Mouse (Mus musculus) midbrain, embryonic 11.5 days (tissue): ENCODE results near the gene Nek5. TPM values are rescaled to one million over a fixed set of nuclear protein-coding genes. Genes with fewer than 3 reads are reported as not detected.
A peak's percentile ranks its signal among the peaks of the same experiment; 100 is the strongest.

Source experiments
- ATAC-seq: fragments of 200-750 bp; cut with Nextera tagmentation; 2 replicates; pipeline ENCODE4 v1.8.0; 2017; ENCODE audit warnings: moderate TSS enrichment, moderate library complexity; ENCODE audit not compliant: low FRiP score
- DNase-seq: peaks from one replicate; pipeline ENCODE4 v3.0.0; 2015; ENCODE audit warnings: low spot score; ENCODE audit errors: missing footprints
- H3K27ac ChIP-seq: fragments of 300-500 bp; sonication (generic); 2 replicates; pipeline ENCODE4 v1.5.1; 2014; ENCODE audit warnings: low read depth, low read length
- H3K27me3 ChIP-seq: fragments of 300-500 bp; sonication (generic); 2 replicates; pipeline ENCODE4 v1.6.1; 2014; ENCODE audit warnings: mild to moderate bottlenecking, low read length, moderate library complexity, mixed read lengths; ENCODE audit not compliant: control insufficient read depth, insufficient read depth
- H3K36me3 ChIP-seq: fragments of 300-500 bp; sonication (generic); 2 replicates; pipeline ENCODE4 v1.6.1; 2014; ENCODE audit warnings: mild to moderate bottlenecking, low read length, moderate library complexity, mixed read lengths; ENCODE audit not compliant: control insufficient read depth, insufficient read depth
- H3K4me1 ChIP-seq: fragments of 300-500 bp; sonication (generic); 2 replicates; pipeline ENCODE4 v1.6.1; 2014; ENCODE audit warnings: low read length; ENCODE audit not compliant: control insufficient read depth, insufficient read depth
- H3K4me2 ChIP-seq: fragments of 300-500 bp; sonication (generic); 2 replicates; pipeline ENCODE4 v1.6.1; 2014; ENCODE audit warnings: mild to moderate bottlenecking, moderate library complexity
- H3K4me3 ChIP-seq: fragments of 300-500 bp; sonication (generic); 2 replicates; pipeline ENCODE4 v1.5.1; 2014; ENCODE audit warnings: low read depth, low read length
- H3K9ac ChIP-seq: fragments of 300-500 bp; sonication (generic); 2 replicates; pipeline ENCODE4 v1.6.1; 2014; ENCODE audit warnings: low read length
- H3K9me3 ChIP-seq: fragments of 300-500 bp; sonication (generic); 2 replicates; pipeline ENCODE4 v1.6.1; 2016; ENCODE audit warnings: low read length; ENCODE audit not compliant: control insufficient read depth
- WGBS: fragments of 180-500 bp; shearing (Covaris S2); extraction: QIAGEN DNeasy Blood & Tissue Kit; methylation state at CpG from one replicate; pipeline ENCODE4 v1.1.7; 2014; 5-methylcytosine and 5-hydroxymethylcytosine counted together
- polyA plus RNA-seq: library from polyadenylated mRNA; unstranded; fragments of >200 nt; fragmentation: Nextera tagmentation; extraction: Ambion mirVana; gene quantifications from 2 replicates; pipeline ENCODE4 v1.2.1, GENCODE M21; 2014

Nek5 gene
- polyA plus RNA-seq, 1 experiment from 2014 or later: 0.16 TPM

- Histone ChIP-seq H3K9ac (peak overlapping the region; percentile 76), H3K27me3 (no peaks in the 10 kb centered on the region; the same call in 1 of the 2 replicates), H3K27ac (no peak overlapping the region), H3K9me3 (no peaks in the 10 kb centered on the region), H3K36me3 (0 out of 2 replicates have a peak, but pooled peaks cover 2% of the 10 kb centered on the region), H3K4me1 (peaks cover 2% of the 10 kb centered on the region; the same call in 1 of the 2 replicates), H3K4me3 (peak overlapping the region; percentile 65), H3K4me2 (peak overlapping the region; percentile 87)
- ATAC-seq: no peak
- no peak for DNase-seq
- WGBS: 32% methylated on average over 11 of the region's 11 CpGs
These were observed 65.6 kb downstream of the Nek5 start for GRCm38 (mm10) chr8:22059153-22059738.

GRCm38 (mm10) chr8:22058368-22058767 is 66.5 kb downstream of the Nek5 start:
- no peak overlapping the region for H3K4me2 ChIP-seq
- no peak overlapping the region for H3K27ac ChIP-seq
- 87% methylated on average over 9 of the region's 9 CpGs for WGBS
- H3K9me3 ChIP-seq: no peaks in the 10 kb centered on the region
- H3K27me3 ChIP-seq: no peaks in the 10 kb centered on the region; the same call in 1 of the 2 replicates
- H3K9ac ChIP-seq: no peak overlapping the region
- DNase-seq (no peak), ATAC-seq (no peak)
- H3K4me3 ChIP-seq: no peak overlapping the region
- no peaks in the 10 kb centered on the region for H3K36me3 ChIP-seq
- peaks cover 2% of the 10 kb centered on the region; the same call in 1 of the 2 replicates for H3K4me1 ChIP-seq

GRCm38 (mm10) chr8:22056850-22057249 is 68.0 kb downstream of the Nek5 start:
- Histone ChIP-seq H3K4me2 (no peak overlapping the region), H3K9me3 (no peaks in the 10 kb centered on the region), H3K4me3 (no peak overlapping the region), H3K9ac (no peak overlapping the region), H3K4me1 (peaks cover 2% of the 10 kb centered on the region; the same call in 1 of the 2 replicates), H3K27me3 (no peaks in the 10 kb centered on the region; the same call in 1 of the 2 replicates), H3K36me3 (no peaks in the 10 kb centered on the region), H3K27ac (no peak overlapping the region)
- ATAC-seq: no peak
- WGBS: 89% methylated on average over 3 of the region's 3 CpGs
- no peak for DNase-seq

GRCm38 (mm10) chr8:22055492-22055877 is 69.4 kb downstream of the Nek5 start:
- no peak overlapping the region for H3K27ac ChIP-seq
- no peaks in the 10 kb centered on the region for H3K9me3 ChIP-seq
- H3K27me3 ChIP-seq: no peaks in the 10 kb centered on the region; the same call in 1 of the 2 replicates
- no peak overlapping the region for H3K4me3 ChIP-seq
- WGBS: 90% methylated on average over 2 of the region's 2 CpGs
- H3K9ac ChIP-seq: no peak overlapping the region
- no peaks in the 10 kb centered on the region for H3K36me3 ChIP-seq
- ATAC-seq (no peak), DNase-seq (no peak)
- no peaks in the 10 kb centered on the region for H3K4me1 ChIP-seq
- H3K4me2 ChIP-seq: no peak overlapping the region

- Histone ChIP-seq H3K4me3 (no peak overlapping the region), H3K27ac (no peak overlapping the region), H3K9me3 (no peaks in the 10 kb centered on the region), H3K4me2 (no peak overlapping the region), H3K27me3 (no peaks in the 10 kb centered on the region; the same call in 1 of the 2 replicates), H3K9ac (no peak overlapping the region), H3K4me1 (no peaks in the 10 kb centered on the region), H3K36me3 (no peaks in the 10 kb centered on the region)
- ATAC-seq (no peak), DNase-seq (no peak)
- WGBS: 87% methylated on average over 12 of the region's 12 CpGs
These were observed 70.0 kb downstream of the Nek5 start for GRCm38 (mm10) chr8:22054674-22055491.

GRCm38 (mm10) chr8:22047699-22048464 is 77.0 kb downstream of the Nek5 start:
- no peaks in the 10 kb centered on the region for H3K36me3 ChIP-seq
- DNase-seq (peak; percentile 85), ATAC-seq (peak; percentile 61; the same call in 1 of the 2 replicates)
- WGBS: 80% methylated on average over 2 of the region's 2 CpGs
- no peak overlapping the region for H3K4me2 ChIP-seq
- H3K4me1 ChIP-seq: no peaks in the 10 kb centered on the region
- H3K9me3 ChIP-seq: no peaks in the 10 kb centered on the region
- H3K9ac ChIP-seq: no peak overlapping the region
- H3K27ac ChIP-seq: no peak overlapping the region
- H3K4me3 ChIP-seq: no peak overlapping the region
- no peaks in the 10 kb centered on the region for H3K27me3 ChIP-seq

- Histone ChIP-seq H3K27ac (no peak overlapping the region), H3K9ac (no peak overlapping the region)
- 66% methylated on average over 12 of the region's 12 CpGs for WGBS
These were observed 81.1 kb downstream of the Nek5 start for GRCm38 (mm10) chr8:22043706-22044105.

GRCm38 (mm10) chr8:22042515-22042914 is 82.3 kb downstream of the Nek5 start:
- Histone ChIP-seq H3K9ac (no peak overlapping the region), H3K4me2 (no peak overlapping the region), H3K27me3 (no peaks in the 10 kb centered on the region), H3K36me3 (no peaks in the 10 kb centered on the region), H3K4me3 (no peak overlapping the region), H3K4me1 (peaks cover 4% of the 10 kb centered on the region), H3K9me3 (no peaks in the 10 kb centered on the region), H3K27ac (no peak overlapping the region)
- no peak for DNase-seq
- WGBS: 83% methylated on average over 3 of the region's 3 CpGs
- ATAC-seq: no peak

More at GRCm38 (mm10) chr8:22043706-22044105, 81.1 kb downstream of the Nek5 start:
- no peak for ATAC-seq
- no peak for DNase-seq
- Histone ChIP-seq H3K9me3 (no peaks in the 10 kb centered on the region), H3K4me2 (no peak overlapping the region), H3K36me3 (no peaks in the 10 kb centered on the region), H3K27me3 (no peaks in the 10 kb centered on the region), H3K4me1 (peaks cover 4% of the 10 kb centered on the region), H3K4me3 (no peak overlapping the region)
